Mouse (Mus musculus) CH12.LX (cell line): ENCODE data around the gene Camsap2.

ENCODE experiments used
- CHD1 ChIP-seq: IDR thresholded peaks from 2 replicates; pipeline ENCODE4 v1.6.1; 2012; ENCODE audit warnings: low read depth, low read length, improper control_type of control experiment, inconsistent platforms
- CTCF ChIP-seq, 2 experiments: IDR thresholded peaks in 1 of 2; conservative IDR thresholded peaks in 1 of 2; 2 replicates each; pipeline ENCODE4 v1.5.1; 2011 to 2012; ENCODE audit warnings: low read depth in 2 of 2, low read length in 2 of 2, improper control_type of control experiment in 1 of 2, inconsistent platforms in 1 of 2, mild to moderate bottlenecking in 1 of 2, moderate library complexity in 1 of 2
- E2F4 ChIP-seq: IDR thresholded peaks from 2 replicates; pipeline ENCODE4 v1.6.1; 2011; ENCODE audit warnings: low read depth, low read length, improper control_type of control experiment; ENCODE audit not compliant: insufficient replicate concordance
- GABPA ChIP-seq: IDR thresholded peaks from 2 replicates; pipeline ENCODE4 v1.6.1; 2012; ENCODE audit warnings: low read depth, low read length, improper control_type of control experiment, inconsistent platforms; ENCODE audit not compliant: insufficient replicate concordance
- MAX ChIP-seq: IDR thresholded peaks from 2 replicates; pipeline ENCODE4 v1.6.1; 2011; ENCODE audit warnings: low read length, improper control_type of control experiment
- MYC ChIP-seq: IDR thresholded peaks from 2 replicates; pipeline ENCODE4 v1.6.1; 2011; ENCODE audit warnings: low read depth, mild to moderate bottlenecking, improper control_type of control experiment, low read length
- POLR2A ChIP-seq: IDR thresholded peaks from 2 replicates; pipeline ENCODE4 v1.6.1; 2011; ENCODE audit warnings: low read depth, mild to moderate bottlenecking, improper control_type of control experiment, low read length
- TBP ChIP-seq: conservative IDR thresholded peaks from 2 replicates; pipeline ENCODE4 v1.6.1; 2011; ENCODE audit warnings: low read depth, low read length, improper control_type of control experiment
- USF1 ChIP-seq: IDR thresholded peaks from 2 replicates; pipeline ENCODE4 v1.6.1; 2014; ENCODE audit warnings: low read depth, mild to moderate bottlenecking, inconsistent platforms, low read length, improper control_type of control experiment
- USF2 ChIP-seq: conservative IDR thresholded peaks from 2 replicates; pipeline ENCODE4 v1.6.1; 2011; ENCODE audit warnings: low read depth, low read length, improper control_type of control experiment

DNA sequence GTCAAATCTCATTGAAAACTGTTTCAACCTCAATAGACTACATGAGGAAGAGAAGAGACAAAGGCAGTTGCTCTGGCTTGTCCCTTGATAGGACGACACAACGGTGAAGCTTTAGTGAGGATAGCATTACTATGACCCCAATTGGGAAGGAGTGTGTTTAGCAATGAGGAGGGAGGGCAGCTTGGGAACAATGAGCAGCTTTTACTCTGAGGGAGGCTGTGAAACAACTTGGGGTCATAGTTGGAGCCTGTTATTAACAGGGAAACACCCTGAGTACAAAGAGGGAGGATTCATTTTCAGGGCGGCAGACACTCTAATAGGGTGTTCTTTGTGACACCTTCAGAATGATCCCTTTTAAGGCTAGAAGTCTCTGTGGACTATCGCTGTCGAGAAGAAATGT is 2.2 kb upstream of the Camsap2 start:
- TF ChIP-seq CTCF (conservative IDR thresholded peaks at IDR 0.05 in 1 of 2, IDR thresholded peaks at IDR 0.05 in 1 of 2; ENCODE audit: low read depth in 2 of 2, low read length in 2 of 2) (no peak), MAX (no peak), MYC (no peak), E2F4 (no peak), TBP (no peak), USF2 (no peak), POLR2A (no peak), CHD1 (no peak), GABPA (no peak), USF1 (no peak)
